Mouse (Mus musculus): Measurements from ENCODE around the gene Hhip.

DNA sequence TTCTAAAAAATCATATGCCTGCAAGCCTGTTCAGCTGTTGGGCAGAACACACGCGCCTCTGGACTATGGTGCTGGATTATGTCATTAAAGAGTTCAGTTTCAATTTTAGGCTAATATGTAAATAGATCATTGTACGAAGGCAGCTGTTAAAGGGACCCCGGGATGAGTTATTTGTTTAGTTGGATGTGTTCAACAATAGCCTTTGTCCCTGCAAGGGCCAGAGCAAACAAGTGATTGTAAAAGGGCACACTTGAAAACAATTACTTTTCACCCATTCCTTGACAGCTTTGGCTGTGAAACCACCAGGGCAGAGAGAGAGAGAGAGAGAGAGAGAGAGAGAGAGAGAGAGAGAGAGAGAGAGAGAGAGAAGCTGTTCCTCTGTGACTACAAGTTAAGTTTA, 3.6 kb downstream of the Hhip start:
- TF ChIP-seq CTCF (IDR thresholded peaks at IDR 0.05; ENCODE audit: low read depth, low read length) (no peak), POLR2A (IDR thresholded peaks at IDR 0.05; ENCODE audit: borderline replicate concordance, low read depth, low read length) (no peak)

Data from bone marrow macrophage, adult 2 months (primary cell).